Mouse (Mus musculus) embryonic facial prominence, embryonic 15.5 days (tissue): ENCODE data around the gene Kmt2e. TPM values are rescaled to one million over a fixed set of nuclear protein-coding genes. Genes with fewer than 3 reads are reported as not detected.
A peak's percentile ranks its signal among the peaks of the same experiment; 100 is the strongest.

Source experiments
- ATAC-seq: fragments of 200-750 bp; cut with Nextera tagmentation; 2 replicates; pipeline ENCODE4 v1.8.0; 2017; ENCODE audit warnings: low read depth, moderate TSS enrichment; ENCODE audit not compliant: insufficient number of reproducible peaks, low FRiP score, low TSS enrichment
- H3K27ac ChIP-seq: fragments of 300-500 bp; sonication (generic); replicated peaks from 2 replicates; pipeline ENCODE4 v1.5.1; 2015; ENCODE audit warnings: mild to moderate bottlenecking, inconsistent platforms
- H3K27me3 ChIP-seq: fragments of 300-500 bp; sonication (generic); 2 replicates; pipeline ENCODE4 v1.6.1; 2015; ENCODE audit warnings: inconsistent platforms
- H3K36me3 ChIP-seq: fragments of 300-500 bp; sonication (generic); 2 replicates; pipeline ENCODE4 v1.6.1; 2015; ENCODE audit warnings: mild to moderate bottlenecking, inconsistent platforms
- H3K4me1 ChIP-seq: fragments of 300-500 bp; sonication (generic); 2 replicates; pipeline ENCODE4 v1.6.1; 2015; ENCODE audit warnings: inconsistent platforms
- H3K4me2 ChIP-seq: fragments of 300-500 bp; sonication (generic); replicated peaks from 2 replicates; pipeline ENCODE4 v1.6.1; 2015; ENCODE audit warnings: mild to moderate bottlenecking, inconsistent platforms
- H3K4me3 ChIP-seq: fragments of 300-500 bp; sonication (generic); replicated peaks from 2 replicates; pipeline ENCODE4 v1.5.1; 2015; ENCODE audit warnings: mild to moderate bottlenecking, inconsistent platforms
- H3K9ac ChIP-seq: fragments of 300-500 bp; sonication (generic); 2 replicates; pipeline ENCODE4 v1.6.1; 2015; ENCODE audit warnings: inconsistent platforms
- H3K9me3 ChIP-seq: fragments of 300-500 bp; sonication (generic); replicated peaks from 2 replicates; pipeline ENCODE4 v1.6.1; 2016; ENCODE audit warnings: inconsistent platforms
- WGBS: fragments of 180-500 bp; shearing (Covaris S2); methylation state at CpG from one replicate; pipeline ENCODE4 v1.1.7; 2015; 5-methylcytosine and 5-hydroxymethylcytosine counted together
- polyA plus RNA-seq: library from polyadenylated mRNA; unstranded; fragments of >200 nt; fragmentation: Nextera tagmentation; extraction: Ambion mirVana; gene quantifications from 2 replicates; pipeline ENCODE4 v1.2.1, GENCODE M21; 2015

Gene Kmt2e
- polyA plus RNA-seq, 1 experiment from 2014 or later: 109 TPM

GRCm38 (mm10) chr5:23410718-23411101, 23.5 kb upstream of the Kmt2e start:
- ATAC-seq: no peak
- no peak overlapping the region for H3K4me2 ChIP-seq
- 0 out of 2 replicates have a peak overlapping the region, but pooled peaks have one; percentile 44 for H3K27ac ChIP-seq

DNA sequence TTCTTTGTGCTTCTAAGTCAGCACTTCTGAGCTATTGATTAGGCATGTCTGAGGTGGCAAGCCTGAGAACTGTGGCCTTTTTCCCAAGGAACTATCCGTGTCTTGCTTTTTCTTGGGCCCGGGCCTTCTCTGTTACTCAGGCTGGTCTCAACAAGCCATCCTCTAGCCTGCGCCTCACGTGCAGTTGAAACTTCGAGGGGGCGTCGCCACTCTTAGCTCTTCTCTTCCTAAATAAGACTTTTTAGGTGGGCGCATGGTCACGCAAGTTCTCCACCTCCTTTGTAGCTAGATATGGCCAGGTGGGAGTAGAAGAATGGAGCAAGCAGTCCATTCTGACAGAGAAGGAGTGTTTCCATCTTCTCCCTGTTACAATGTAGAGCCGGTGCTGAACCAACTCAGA, 22.6 kb upstream of the Kmt2e start:
- H3K9me3 ChIP-seq: no peaks in the 10 kb centered on the region
- H3K27ac ChIP-seq: no peak overlapping the region
- H3K36me3 ChIP-seq: 0 out of 2 replicates have a peak, but pooled peaks cover 7% of the 10 kb centered on the region
- ATAC-seq: no peak
- H3K9ac ChIP-seq: no peak overlapping the region
- no peak overlapping the region for H3K4me2 ChIP-seq
- H3K27me3 ChIP-seq: no peaks in the 10 kb centered on the region
- WGBS: 77% methylated on average over 10 of the region's 10 CpGs
- H3K4me1 ChIP-seq: peaks cover 64% of the 10 kb centered on the region
- H3K4me3 ChIP-seq: no peak overlapping the region

More at GRCm38 (mm10) chr5:23410718-23411101, 23.5 kb upstream of the Kmt2e start:
- H3K9ac ChIP-seq: no peak overlapping the region
- H3K36me3 ChIP-seq: 0 out of 2 replicates have a peak, but pooled peaks cover 7% of the 10 kb centered on the region
- peaks cover 58% of the 10 kb centered on the region for H3K4me1 ChIP-seq
- H3K4me3 ChIP-seq: no peak overlapping the region
- no peaks in the 10 kb centered on the region for H3K27me3 ChIP-seq
- 60% methylated on average over 2 of the region's 2 CpGs for WGBS
- H3K9me3 ChIP-seq: no peaks in the 10 kb centered on the region

DNA sequence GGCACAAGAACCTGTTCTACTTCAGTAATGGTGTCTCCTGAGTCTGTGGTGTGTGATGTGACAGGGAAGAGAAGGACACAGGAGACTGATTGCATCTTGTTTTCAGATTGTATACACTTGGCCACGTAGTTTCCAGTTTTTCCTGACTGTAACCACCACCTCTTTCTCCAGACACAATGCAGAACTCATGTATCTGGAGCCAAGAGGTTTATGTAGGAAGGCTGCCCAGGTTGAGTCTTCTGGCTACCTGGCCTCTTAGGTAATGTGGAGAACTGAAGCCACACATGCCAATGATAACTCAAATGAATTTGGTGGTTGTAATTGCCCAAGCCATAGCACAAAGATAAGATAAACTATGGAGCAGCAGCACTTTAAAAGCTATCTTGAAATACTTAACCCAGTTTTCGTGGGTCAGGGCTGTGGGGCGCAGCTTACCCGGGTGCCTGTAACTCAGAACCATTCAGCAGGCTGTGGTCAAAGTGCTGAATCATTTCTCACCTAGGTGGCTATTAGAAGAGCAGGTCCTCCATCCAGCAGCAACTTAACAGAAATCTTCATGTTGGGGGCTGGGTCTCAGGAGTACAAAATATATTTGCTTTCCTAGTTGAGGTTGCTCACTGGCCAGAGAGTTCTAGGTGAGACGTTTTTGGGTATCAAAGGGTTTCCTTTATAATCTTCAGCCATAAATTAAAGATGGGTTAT, 21.8 kb upstream of the Kmt2e start:
- Histone ChIP-seq H3K4me2 (no peak overlapping the region), H3K4me3 (no peak overlapping the region), H3K4me1 (peaks cover 68% of the 10 kb centered on the region), H3K27ac (0 out of 2 replicates have a peak overlapping the region, but pooled peaks have one; percentile 75), H3K9me3 (no peaks in the 10 kb centered on the region), H3K9ac (no peak overlapping the region), H3K36me3 (0 out of 2 replicates have a peak, but pooled peaks cover 7% of the 10 kb centered on the region), H3K27me3 (no peaks in the 10 kb centered on the region)
- ATAC-seq: no peak
- whole genome bisulfite sequencing: 71% methylated on average over 5 of the region's 5 CpGs

GRCm38 (mm10) chr5:23413058-23413457, 21.2 kb upstream of the Kmt2e start:
- H3K4me2 ChIP-seq: no peak overlapping the region
- H3K36me3 ChIP-seq: 0 out of 2 replicates have a peak, but pooled peaks cover 5% of the 10 kb centered on the region
- WGBS: 48% methylated on average over 4 of the region's 4 CpGs
- H3K27me3 ChIP-seq: no peaks in the 10 kb centered on the region
- H3K4me3 ChIP-seq: no peak overlapping the region
- no peaks in the 10 kb centered on the region for H3K9me3 ChIP-seq
- H3K27ac ChIP-seq: peak overlapping the region; percentile 75
- H3K9ac ChIP-seq: no peak overlapping the region
- ATAC-seq: no peak
- peaks cover 74% of the 10 kb centered on the region for H3K4me1 ChIP-seq

DNA sequence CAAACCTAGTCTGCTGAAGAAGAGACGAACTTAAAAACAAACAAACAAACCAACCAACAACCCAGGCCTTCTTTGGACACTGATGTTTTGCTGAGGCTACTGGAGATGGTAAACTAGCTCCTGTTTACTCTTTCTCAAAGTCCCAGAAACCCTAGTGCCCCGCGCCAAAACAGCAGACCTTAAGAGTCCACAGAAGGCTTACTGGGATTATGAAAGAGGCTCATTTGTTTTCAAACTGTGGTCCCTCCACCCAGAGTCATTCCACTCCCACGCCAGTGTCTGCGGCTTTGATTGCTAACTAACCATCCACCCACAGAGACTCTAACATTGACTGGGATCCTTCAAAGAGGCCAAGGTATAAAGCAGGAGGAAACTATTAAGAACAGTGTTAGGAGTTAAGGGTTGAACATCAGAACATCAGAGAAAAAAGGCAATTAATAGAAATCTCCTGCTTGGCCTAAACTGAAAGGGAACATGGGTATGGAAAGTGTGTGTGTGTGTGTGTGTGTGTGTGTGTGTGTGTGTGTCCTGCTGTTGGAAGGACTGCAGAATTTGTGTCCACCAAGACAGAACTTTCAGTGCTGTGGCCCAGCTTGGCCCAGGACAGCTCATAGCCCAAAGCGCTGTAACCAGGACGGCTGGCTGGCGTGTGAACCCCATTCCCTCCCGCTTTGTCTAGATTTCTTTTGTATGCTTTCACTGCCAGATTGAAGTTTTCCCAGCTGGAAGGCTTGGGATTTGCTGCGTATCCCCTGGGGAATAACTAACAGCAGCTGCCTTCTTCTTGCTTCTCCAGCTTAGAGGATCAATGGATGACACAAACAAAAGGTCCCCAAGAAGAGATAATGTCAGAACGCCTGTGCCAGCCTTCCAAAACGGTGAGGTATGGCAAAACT, 20.4 kb upstream of the Kmt2e start:
- Histone ChIP-seq H3K27me3 (no peaks in the 10 kb centered on the region), H3K4me2 (no peak overlapping the region), H3K36me3 (0 out of 2 replicates have a peak, but pooled peaks cover 4% of the 10 kb centered on the region), H3K9ac (no peak overlapping the region), H3K9me3 (no peaks in the 10 kb centered on the region), H3K4me1 (peaks cover 81% of the 10 kb centered on the region), H3K27ac (peak overlapping the region; percentile 75), H3K4me3 (no peak overlapping the region)
- 36% methylated on average over 12 of the region's 12 CpGs for WGBS
- no peak for ATAC-seq

GRCm38 (mm10) chr5:23414490-23415126, 19.6 kb upstream of the Kmt2e start:
- H3K4me3 ChIP-seq: no peak overlapping the region
- H3K27ac ChIP-seq: peak overlapping the region; percentile 75
- H3K27me3 ChIP-seq: no peaks in the 10 kb centered on the region
- 0 out of 2 replicates have a peak, but pooled peaks cover 4% of the 10 kb centered on the region for H3K36me3 ChIP-seq
- no peaks in the 10 kb centered on the region for H3K9me3 ChIP-seq
- 37% methylated on average over 4 of the region's 4 CpGs for WGBS
- H3K4me1 ChIP-seq: peaks cover 89% of the 10 kb centered on the region
- no peak for ATAC-seq
- no peak overlapping the region for H3K4me2 ChIP-seq
- H3K9ac ChIP-seq: no peak overlapping the region

- 21% methylated on average over 7 of the region's 7 CpGs for WGBS
- H3K9me3 ChIP-seq: no peaks in the 10 kb centered on the region
- no peaks in the 10 kb centered on the region for H3K27me3 ChIP-seq
- no peak overlapping the region for H3K4me3 ChIP-seq
- H3K9ac ChIP-seq: no peak overlapping the region
- peak overlapping the region; percentile 48; the same call in 1 of the 2 replicates for H3K27ac ChIP-seq
- H3K4me2 ChIP-seq: no peak overlapping the region
- H3K36me3 ChIP-seq: 0 out of 2 replicates have a peak, but pooled peaks cover 2% of the 10 kb centered on the region
- peaks cover 90% of the 10 kb centered on the region for H3K4me1 ChIP-seq
- no peak for ATAC-seq
Measured at GRCm38 (mm10) chr5:23415571-23416285, 18.5 kb upstream of the Kmt2e start.

- Histone ChIP-seq H3K36me3 (no peaks in the 10 kb centered on the region), H3K27me3 (no peaks in the 10 kb centered on the region), H3K9ac (no peak overlapping the region), H3K27ac (peak overlapping the region; percentile 48; the same call in 1 of the 2 replicates), H3K4me3 (no peak overlapping the region), H3K4me2 (no peak overlapping the region), H3K9me3 (no peaks in the 10 kb centered on the region), H3K4me1 (peaks cover 87% of the 10 kb centered on the region)
- no peak for ATAC-seq
- 51% methylated on average over 6 of the region's 6 CpGs for WGBS
Measured at GRCm38 (mm10) chr5:23416286-23416643, 18.0 kb upstream of the Kmt2e start.

- peak overlapping the region; percentile 57 for H3K4me3 ChIP-seq
- no peak for ATAC-seq
- H3K27me3 ChIP-seq: no peaks in the 10 kb centered on the region
- H3K4me2 ChIP-seq: peak overlapping the region; percentile 72
- peak overlapping the region; percentile 94 for H3K27ac ChIP-seq
- peaks cover 2% of the 10 kb centered on the region; the same call in 1 of the 2 replicates for H3K36me3 ChIP-seq
- H3K4me1 ChIP-seq: peaks cover 75% of the 10 kb centered on the region
- no peak overlapping the region for H3K9ac ChIP-seq
- no peaks in the 10 kb centered on the region for H3K9me3 ChIP-seq
- WGBS: 30% methylated on average over 2 of the region's 2 CpGs
Measured at GRCm38 (mm10) chr5:23417716-23418115, 16.5 kb upstream of the Kmt2e start.

- Histone ChIP-seq H3K4me3 (peak overlapping the region; percentile 57), H3K4me1 (peaks cover 70% of the 10 kb centered on the region), H3K4me2 (peak overlapping the region; percentile 72), H3K27ac (peak overlapping the region; percentile 94), H3K9me3 (no peaks in the 10 kb centered on the region), H3K9ac (peak overlapping the region; percentile 50), H3K27me3 (no peaks in the 10 kb centered on the region), H3K36me3 (peaks cover 6% of the 10 kb centered on the region)
- ATAC-seq: peak; percentile 87
- WGBS: under 1% methylated on average over 40 of the region's 40 CpGs
Measured at GRCm38 (mm10) chr5:23418147-23418781, 16.0 kb upstream of the Kmt2e start.
